Mouse (Mus musculus): ENCODE measurements around the gene Fam189a1. TPM values are rescaled to one million over a fixed set of nuclear protein-coding genes. Genes with fewer than 3 reads are reported as not detected.

The Fam189a1 gene
- polyA plus RNA-seq, 1 experiment from 2014 or later = 0.26 TPM

DNA sequence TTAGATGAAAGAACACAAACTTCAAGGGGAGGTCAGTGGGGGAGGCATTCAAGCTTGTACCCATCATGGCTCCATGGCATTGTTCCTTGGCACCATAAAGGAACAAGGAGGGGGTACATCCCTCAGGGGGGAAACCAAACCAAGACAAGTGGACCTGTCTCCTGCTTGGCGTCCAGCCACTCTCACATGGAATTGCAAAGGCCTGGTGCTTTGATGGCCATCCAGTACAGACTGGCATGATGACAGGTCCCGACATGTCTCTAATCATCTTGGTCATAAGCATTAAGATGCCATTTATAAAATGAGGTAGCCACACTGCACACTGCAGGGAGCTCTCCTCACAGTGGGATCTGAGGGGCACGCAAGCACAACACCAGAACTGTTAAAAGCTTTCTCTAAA is 41.0 kb downstream of the Fam189a1 start:
- H3K4me3 ChIP-seq (ENCODE audit: low read length) = no peak overlapping the region
- H3K27ac ChIP-seq (ENCODE audit: low read length) = no peak overlapping the region
- 83% methylated on average over 3 of the region's 3 CpGs for WGBS
- no peak overlapping the region for H3K9ac ChIP-seq (ENCODE audit: low read length)
- no peaks in the 10 kb centered on the region for H3K36me3 ChIP-seq (ENCODE audit: control insufficient read depth, insufficient read depth)
- no peak overlapping the region for H3K4me2 ChIP-seq (ENCODE audit: low read depth, low read length)
- H3K9me3 ChIP-seq (replicated peaks; ENCODE audit: control insufficient read depth, low read length) = no peaks in the 10 kb centered on the region
- H3K4me1 ChIP-seq (ENCODE audit: control insufficient read depth, insufficient read depth, low read length) = no peaks in the 10 kb centered on the region
- no peak for ATAC-seq (replicated peaks; ENCODE audit: extremely low read depth, insufficient read depth, low FRiP score)
- no peaks in the 10 kb centered on the region for H3K27me3 ChIP-seq (ENCODE audit: control insufficient read depth, insufficient read depth, low read length)

DNA sequence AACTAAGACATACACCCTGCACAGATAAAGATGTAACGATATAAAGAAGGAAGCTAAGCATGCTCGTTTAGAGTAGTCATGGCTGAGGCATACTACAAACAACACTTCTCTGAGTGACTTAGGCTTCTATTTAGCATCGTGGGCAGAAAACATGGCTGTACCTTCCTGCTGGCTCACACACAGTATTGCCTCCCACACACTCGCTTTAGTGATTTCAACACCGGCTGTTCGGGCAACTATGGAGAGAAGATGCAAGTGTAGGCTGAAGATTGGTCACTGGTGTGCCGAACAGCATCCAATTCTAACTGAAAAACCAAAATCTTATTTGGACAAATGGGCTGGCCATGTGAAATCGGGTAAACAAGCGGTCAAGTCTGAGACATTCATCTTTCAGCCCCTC is 44.7 kb downstream of the Fam189a1 start:
- Histone ChIP-seq H3K9ac (ENCODE audit: low read length) (no peak overlapping the region), H3K4me2 (ENCODE audit: low read depth, low read length) (no peak overlapping the region), H3K27me3 (ENCODE audit: control insufficient read depth, insufficient read depth, low read length) (no peaks in the 10 kb centered on the region), H3K36me3 (ENCODE audit: control insufficient read depth, insufficient read depth) (no peaks in the 10 kb centered on the region), H3K9me3 (replicated peaks; ENCODE audit: control insufficient read depth, low read length) (no peaks in the 10 kb centered on the region), H3K4me3 (ENCODE audit: low read length) (no peak overlapping the region), H3K4me1 (ENCODE audit: control insufficient read depth, insufficient read depth, low read length) (no peaks in the 10 kb centered on the region), H3K27ac (ENCODE audit: low read length) (no peak overlapping the region)
- 86% methylated on average over 9 of the region's 9 CpGs for WGBS
- no peak for ATAC-seq (replicated peaks; ENCODE audit: extremely low read depth, insufficient read depth, low FRiP score)

DNA sequence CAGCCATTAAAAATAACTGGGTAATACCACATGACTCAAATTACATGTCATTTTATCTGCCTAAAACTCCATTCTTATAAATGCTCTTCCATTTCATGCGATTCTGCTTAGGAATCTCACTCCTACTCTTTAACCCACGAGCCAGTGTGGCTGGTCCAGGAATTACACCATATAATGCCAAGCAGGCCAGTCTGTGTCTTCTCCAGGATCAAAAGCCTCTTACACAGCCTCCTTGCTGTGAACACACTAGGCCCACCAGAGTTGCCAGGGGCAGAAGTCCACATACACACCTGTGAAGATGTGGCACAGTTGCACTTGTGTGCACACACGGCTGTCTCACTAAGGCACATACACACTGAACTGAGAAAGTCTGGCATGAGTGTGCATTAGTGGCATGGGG is 50.8 kb downstream of the Fam189a1 start:
- no peaks in the 10 kb centered on the region for H3K36me3 ChIP-seq (ENCODE audit: control insufficient read depth, insufficient read depth)
- WGBS = 88% methylated on average over 3 of the region's 3 CpGs
- no peaks in the 10 kb centered on the region for H3K4me1 ChIP-seq (ENCODE audit: control insufficient read depth, insufficient read depth, low read length)
- H3K27ac ChIP-seq (ENCODE audit: low read length) = no peak overlapping the region
- no peak overlapping the region for H3K4me3 ChIP-seq (ENCODE audit: low read length)
- H3K9ac ChIP-seq (ENCODE audit: low read length) = no peak overlapping the region
- H3K4me2 ChIP-seq (ENCODE audit: low read depth, low read length) = no peak overlapping the region
- ATAC-seq (replicated peaks; ENCODE audit: extremely low read depth, insufficient read depth, low FRiP score) = no peak
- no peaks in the 10 kb centered on the region for H3K9me3 ChIP-seq (replicated peaks; ENCODE audit: control insufficient read depth, low read length)
- no peaks in the 10 kb centered on the region for H3K27me3 ChIP-seq (ENCODE audit: control insufficient read depth, insufficient read depth, low read length)

- H3K27ac ChIP-seq (ENCODE audit: low read length) = no peak overlapping the region
- H3K4me1 ChIP-seq (ENCODE audit: control insufficient read depth, insufficient read depth, low read length) = no peaks in the 10 kb centered on the region
- no peak overlapping the region for H3K4me2 ChIP-seq (ENCODE audit: low read depth, low read length)
- H3K9ac ChIP-seq (ENCODE audit: low read length) = no peak overlapping the region
- H3K36me3 ChIP-seq (ENCODE audit: control insufficient read depth, insufficient read depth) = no peaks in the 10 kb centered on the region
- no peaks in the 10 kb centered on the region for H3K27me3 ChIP-seq (ENCODE audit: control insufficient read depth, insufficient read depth, low read length)
- ATAC-seq (replicated peaks; ENCODE audit: extremely low read depth, insufficient read depth, low FRiP score) = no peak
- H3K4me3 ChIP-seq (ENCODE audit: low read length) = no peak overlapping the region
- WGBS = 89% methylated on average over 4 of the region's 4 CpGs
- H3K9me3 ChIP-seq (replicated peaks; ENCODE audit: control insufficient read depth, low read length) = no peaks in the 10 kb centered on the region
These were observed 51.3 kb downstream of the Fam189a1 start for GRCm38 (mm10) chr7:65105097-65105467.

DNA sequence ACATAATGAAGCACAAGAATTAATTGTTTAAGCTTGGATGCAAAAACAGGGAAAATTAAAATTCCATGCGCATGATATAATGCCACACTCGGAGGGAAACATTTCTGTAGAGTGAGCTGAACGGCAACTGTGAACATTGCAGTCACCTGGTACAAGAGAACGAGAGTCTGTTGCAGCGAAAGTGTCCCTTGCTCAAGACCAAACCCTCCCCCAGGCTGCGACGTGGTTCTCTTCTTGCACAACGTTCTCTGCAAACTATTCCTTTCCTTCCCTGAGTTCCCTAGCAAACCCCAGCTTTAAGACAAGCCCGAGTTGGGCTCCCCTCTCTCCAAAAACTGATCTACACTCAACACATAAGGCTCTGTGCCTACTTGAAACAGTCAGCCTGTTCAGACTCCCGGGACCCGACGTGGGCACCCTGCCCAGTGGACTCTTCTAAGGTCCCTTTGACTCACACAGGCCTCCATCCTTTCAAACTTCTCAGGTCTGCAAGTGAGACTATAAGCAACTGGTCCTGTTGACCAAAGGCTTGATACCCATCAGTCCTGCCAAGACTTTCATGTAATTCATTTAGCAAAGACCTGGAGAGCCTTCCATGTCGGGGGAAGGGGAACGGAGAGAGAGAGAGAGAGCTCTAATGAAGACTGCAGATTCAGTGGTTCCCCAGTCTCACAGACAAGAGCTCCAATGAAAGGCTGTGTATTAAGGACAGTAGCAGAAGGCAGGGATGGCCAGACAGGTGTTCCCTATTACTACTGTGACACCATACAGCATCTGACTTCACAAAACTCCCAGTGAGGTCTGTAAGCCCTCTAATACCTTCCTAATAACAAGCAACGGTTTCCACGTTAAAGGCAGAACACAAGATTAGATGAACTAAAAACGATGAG is 51.9 kb downstream of the Fam189a1 start:
- no peak overlapping the region for H3K9ac ChIP-seq (ENCODE audit: low read length)
- H3K4me1 ChIP-seq (ENCODE audit: control insufficient read depth, insufficient read depth, low read length) = no peaks in the 10 kb centered on the region
- ATAC-seq (replicated peaks; ENCODE audit: extremely low read depth, insufficient read depth, low FRiP score) = no peak
- no peak overlapping the region for H3K27ac ChIP-seq (ENCODE audit: low read length)
- H3K27me3 ChIP-seq (ENCODE audit: control insufficient read depth, insufficient read depth, low read length) = no peaks in the 10 kb centered on the region
- WGBS = 76% methylated on average over 17 of the region's 17 CpGs
- H3K9me3 ChIP-seq (replicated peaks; ENCODE audit: control insufficient read depth, low read length) = no peaks in the 10 kb centered on the region
- H3K36me3 ChIP-seq (ENCODE audit: control insufficient read depth, insufficient read depth) = no peaks in the 10 kb centered on the region
- no peak overlapping the region for H3K4me2 ChIP-seq (ENCODE audit: low read depth, low read length)
- no peak overlapping the region for H3K4me3 ChIP-seq (ENCODE audit: low read length)

DNA sequence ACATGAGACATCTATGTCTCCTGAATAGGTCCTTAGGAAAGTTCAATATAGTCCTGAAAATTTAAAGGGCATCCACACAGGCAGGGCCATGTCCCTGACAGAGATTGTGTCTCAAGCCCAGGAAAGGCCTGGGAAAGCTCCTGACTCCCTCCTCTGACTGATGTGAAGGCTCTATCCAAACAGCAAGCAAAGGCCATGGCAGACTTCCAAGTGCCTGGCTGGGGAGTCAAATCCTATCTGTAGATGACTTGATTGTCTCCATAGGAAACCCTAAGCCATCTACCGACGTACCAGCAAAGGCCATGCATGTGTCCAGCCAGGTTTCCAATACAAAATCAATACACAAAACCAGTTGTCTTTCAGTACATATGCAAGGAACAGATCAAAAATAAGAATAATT is 54.7 kb downstream of the Fam189a1 start:
- H3K27me3 ChIP-seq (ENCODE audit: control insufficient read depth, insufficient read depth, low read length) = no peaks in the 10 kb centered on the region
- no peaks in the 10 kb centered on the region for H3K9me3 ChIP-seq (replicated peaks; ENCODE audit: control insufficient read depth, low read length)
- 62% methylated on average over 2 of the region's 2 CpGs for WGBS
- no peak overlapping the region for H3K4me3 ChIP-seq (ENCODE audit: low read length)
- no peak for ATAC-seq (replicated peaks; ENCODE audit: extremely low read depth, insufficient read depth, low FRiP score)
- no peak overlapping the region for H3K4me2 ChIP-seq (ENCODE audit: low read depth, low read length)
- no peak overlapping the region for H3K27ac ChIP-seq (ENCODE audit: low read length)
- H3K4me1 ChIP-seq (ENCODE audit: control insufficient read depth, insufficient read depth, low read length) = 0 out of 2 replicates have a peak, but pooled peaks cover 3% of the 10 kb centered on the region
- H3K9ac ChIP-seq (ENCODE audit: low read length) = no peak overlapping the region
- no peaks in the 10 kb centered on the region for H3K36me3 ChIP-seq (ENCODE audit: control insufficient read depth, insufficient read depth)

DNA sequence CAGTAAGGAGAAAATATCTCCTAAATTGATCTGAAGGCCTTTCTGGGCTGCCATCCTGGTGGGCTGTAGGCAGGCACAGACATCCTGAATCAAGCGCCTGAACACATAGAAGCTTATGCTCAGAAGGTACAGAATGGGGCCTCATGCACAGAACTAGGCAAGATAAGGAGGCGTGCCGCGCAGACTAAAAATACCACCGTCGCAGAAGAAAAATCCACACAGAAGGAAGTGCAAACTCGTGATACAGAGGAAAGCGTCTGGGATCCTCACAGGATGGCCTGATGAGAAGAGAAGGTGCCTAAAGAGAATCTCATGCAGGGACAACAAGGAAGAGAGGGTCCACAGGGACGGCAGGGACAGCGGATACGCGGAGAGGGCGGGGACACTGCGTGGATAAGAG is 58.7 kb downstream of the Fam189a1 start:
- 49% methylated on average over 14 of the region's 14 CpGs for WGBS
- peak overlapping the region; percentile 74 for H3K27ac ChIP-seq (ENCODE audit: low read length)
- no peaks in the 10 kb centered on the region for H3K36me3 ChIP-seq (ENCODE audit: control insufficient read depth, insufficient read depth)
- peak overlapping the region; percentile 59 for H3K4me2 ChIP-seq (ENCODE audit: low read depth, low read length)
- peak; percentile 52; the same call in 1 of the 2 replicates for ATAC-seq (replicated peaks; ENCODE audit: extremely low read depth, insufficient read depth, low FRiP score)
- H3K4me1 ChIP-seq (ENCODE audit: control insufficient read depth, insufficient read depth, low read length) = peaks cover 7% of the 10 kb centered on the region; the same call in 1 of the 2 replicates
- no peaks in the 10 kb centered on the region for H3K9me3 ChIP-seq (replicated peaks; ENCODE audit: control insufficient read depth, low read length)
- H3K9ac ChIP-seq (ENCODE audit: low read length) = peak overlapping the region; percentile 20; the same call in 1 of the 2 replicates
- H3K4me3 ChIP-seq (ENCODE audit: low read length) = peak overlapping the region; percentile 28; the same call in 1 of the 2 replicates
- H3K27me3 ChIP-seq (ENCODE audit: control insufficient read depth, insufficient read depth, low read length) = no peaks in the 10 kb centered on the region

- no peak overlapping the region for H3K4me3 ChIP-seq (ENCODE audit: low read length)
- no peaks in the 10 kb centered on the region for H3K9me3 ChIP-seq (replicated peaks; ENCODE audit: control insufficient read depth, low read length)
- H3K27ac ChIP-seq (ENCODE audit: low read length) = peak overlapping the region; percentile 33; the same call in 1 of the 2 replicates
- WGBS = 33% methylated on average over 5 of the region's 5 CpGs
- H3K4me1 ChIP-seq (ENCODE audit: control insufficient read depth, insufficient read depth, low read length) = peaks cover 7% of the 10 kb centered on the region; the same call in 1 of the 2 replicates
- no peaks in the 10 kb centered on the region for H3K36me3 ChIP-seq (ENCODE audit: control insufficient read depth, insufficient read depth)
- peak; percentile 73 for ATAC-seq (replicated peaks; ENCODE audit: extremely low read depth, insufficient read depth, low FRiP score)
- no peak overlapping the region for H3K4me2 ChIP-seq (ENCODE audit: low read depth, low read length)
- no peaks in the 10 kb centered on the region for H3K27me3 ChIP-seq (ENCODE audit: control insufficient read depth, insufficient read depth, low read length)
- no peak overlapping the region for H3K9ac ChIP-seq (ENCODE audit: low read length)
These were observed 60.7 kb downstream of the Fam189a1 start for GRCm38 (mm10) chr7:65095631-65096107.

DNA sequence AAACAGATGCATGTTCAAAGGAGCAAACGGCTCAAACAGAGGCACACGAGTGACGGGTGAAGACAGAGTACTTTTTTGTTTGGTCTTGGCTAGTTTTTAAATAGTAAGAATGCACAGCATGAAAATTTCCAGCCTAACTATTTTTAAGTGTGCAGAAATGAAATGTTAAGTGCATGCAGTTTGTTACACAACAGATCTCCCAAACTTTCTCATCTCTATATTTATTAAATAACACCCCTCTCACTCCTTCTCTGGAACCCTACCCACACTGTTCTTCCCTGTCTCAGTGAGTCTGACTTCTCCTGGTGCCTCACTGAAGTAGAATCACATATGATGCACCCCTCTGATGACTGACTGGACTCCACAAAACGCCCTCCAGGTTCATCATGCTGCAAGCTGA is 63.1 kb downstream of the Fam189a1 start:
- 71% methylated on average over 4 of the region's 4 CpGs for WGBS
- Histone ChIP-seq H3K4me1 (ENCODE audit: control insufficient read depth, insufficient read depth, low read length) (peaks cover 6% of the 10 kb centered on the region; the same call in 1 of the 2 replicates), H3K36me3 (ENCODE audit: control insufficient read depth, insufficient read depth) (no peaks in the 10 kb centered on the region), H3K27ac (ENCODE audit: low read length) (no peak overlapping the region), H3K27me3 (ENCODE audit: control insufficient read depth, insufficient read depth, low read length) (no peaks in the 10 kb centered on the region), H3K9ac (ENCODE audit: low read length) (no peak overlapping the region), H3K4me2 (ENCODE audit: low read depth, low read length) (no peak overlapping the region), H3K4me3 (ENCODE audit: low read length) (no peak overlapping the region), H3K9me3 (replicated peaks; ENCODE audit: control insufficient read depth, low read length) (no peaks in the 10 kb centered on the region)
- no peak for ATAC-seq (replicated peaks; ENCODE audit: extremely low read depth, insufficient read depth, low FRiP score)

Data from heart, embryonic 16.5 days (tissue).